Mouse (Mus musculus) frontal cortex, adult 2 months (tissue): ENCODE measurements around the gene Fxyd5. TPM values are rescaled to one million over a fixed set of nuclear protein-coding genes. Genes with fewer than 3 reads are reported as not detected.

ENCODE experiments used
- DNase-seq, 2 experiments: peaks; one replicate each; pipeline ENCODE4 v3.0.0; 2022; ENCODE audit warnings: low spot score in 1 of 2; ENCODE audit errors: extremely low spot score in 1 of 2
- polyA plus RNA-seq: library from polyadenylated mRNA; depleted of rRNA; stranded (reverse); fragments of >200 nt; gene quantifications from 2 replicates; pipeline ENCODE4 v1.2.3, GENCODE M21; 2012; rRNA removed

Fxyd5 gene
- 37.6 and 40.5 TPM in 2 replicates for polyA plus RNA-seq

GRCm38 (mm10) chr7:31042431-31042910 lies at the start of gene Fxyd5:
Fxyd5 (minus strand) TSS chr7:31042481.
- DNase-seq, result no peak

GRCm38 (mm10) chr7:31089721-31090120 lies 47.4 kb upstream of the Fxyd5 start:
- no peak for DNase-seq

GRCm38 (mm10) chr7:31088206-31088605 lies 45.9 kb upstream of the Fxyd5 start:
- no peak for DNase-seq

- DNase-seq, result no peak
Measured at GRCm38 (mm10) chr7:31087262-31087661, 45.0 kb upstream of the Fxyd5 start.

GRCm38 (mm10) chr7:31086175-31086755 lies 44.0 kb upstream of the Fxyd5 start:
- DNase-seq, result no peak

- DNase-seq, result peak; percentile 50 to 55
Measured at GRCm38 (mm10) chr7:31085171-31085570, 42.9 kb upstream of the Fxyd5 start.

GRCm38 (mm10) chr7:31084140-31084539 lies 41.9 kb upstream of the Fxyd5 start:
- no peak for DNase-seq

GRCm38 (mm10) chr7:31082831-31083588 lies 40.7 kb upstream of the Fxyd5 start:
- DNase-seq, result peak in 1 of 2 experiments; percentile 47

- DNase-seq, result no peak
Measured at GRCm38 (mm10) chr7:31082106-31082505, 39.8 kb upstream of the Fxyd5 start.

- no peak for DNase-seq
Measured at GRCm38 (mm10) chr7:31081106-31081505, 38.8 kb upstream of the Fxyd5 start.

- DNase-seq, result no peak
Measured at GRCm38 (mm10) chr7:31080611-31081010, 38.3 kb upstream of the Fxyd5 start.

- DNase-seq, result no peak
Measured at GRCm38 (mm10) chr7:31079670-31080069, 37.4 kb upstream of the Fxyd5 start.

- DNase-seq, result peak in 1 of 2 experiments; percentile 86
Measured at GRCm38 (mm10) chr7:31077885-31078445, 35.7 kb upstream of the Fxyd5 start.

- peak in 1 of 2 experiments; percentile 62 for DNase-seq
Measured at GRCm38 (mm10) chr7:31077470-31077869, 35.2 kb upstream of the Fxyd5 start.

- no peak for DNase-seq
Measured at GRCm38 (mm10) chr7:31076492-31076891, 34.2 kb upstream of the Fxyd5 start, which contains the start of gene Fxyd3. Fxyd3 (minus strand) TSS chr7:31076704.

GRCm38 (mm10) chr7:31074713-31075069 lies 32.4 kb upstream of the Fxyd5 start:
- DNase-seq, result no peak

- peak in 1 of 2 experiments; percentile 49 for DNase-seq
Measured at GRCm38 (mm10) chr7:31074061-31074712, 31.9 kb upstream of the Fxyd5 start.

GRCm38 (mm10) chr7:31073546-31073945 lies 31.3 kb upstream of the Fxyd5 start:
- no peak for DNase-seq

- DNase-seq, result no peak
Measured at GRCm38 (mm10) chr7:31072326-31072725, 30.0 kb upstream of the Fxyd5 start.

- no peak for DNase-seq
Measured at GRCm38 (mm10) chr7:31070324-31070723, 28.0 kb upstream of the Fxyd5 start.

GRCm38 (mm10) chr7:31069491-31069890 lies 27.2 kb upstream of the Fxyd5 start:
- no peak for DNase-seq
